Mouse (Mus musculus): ENCODE measurements around the gene Pecam1.
"Not testable (repeated sequence)": the region's sequence is repeated elsewhere in the genome, so short reads cannot be mapped to it uniquely, and the experiment has no call there.

Gene Pecam1

GRCm38 (mm10) chr11:106665328-106665727 lies 85.1 kb downstream of the Pecam1 start:
- peak; percentile 73 to 76 for DNase-seq

- DNase-seq: no peak
These were observed 85.7 kb downstream of the Pecam1 start for GRCm38 (mm10) chr11:106664691-106665090.

- no peak for DNase-seq
These were observed 86.6 kb downstream of the Pecam1 start for GRCm38 (mm10) chr11:106663838-106664237.

- no peak for DNase-seq
These were observed 87.6 kb downstream of the Pecam1 start for GRCm38 (mm10) chr11:106662634-106663407.

DNA sequence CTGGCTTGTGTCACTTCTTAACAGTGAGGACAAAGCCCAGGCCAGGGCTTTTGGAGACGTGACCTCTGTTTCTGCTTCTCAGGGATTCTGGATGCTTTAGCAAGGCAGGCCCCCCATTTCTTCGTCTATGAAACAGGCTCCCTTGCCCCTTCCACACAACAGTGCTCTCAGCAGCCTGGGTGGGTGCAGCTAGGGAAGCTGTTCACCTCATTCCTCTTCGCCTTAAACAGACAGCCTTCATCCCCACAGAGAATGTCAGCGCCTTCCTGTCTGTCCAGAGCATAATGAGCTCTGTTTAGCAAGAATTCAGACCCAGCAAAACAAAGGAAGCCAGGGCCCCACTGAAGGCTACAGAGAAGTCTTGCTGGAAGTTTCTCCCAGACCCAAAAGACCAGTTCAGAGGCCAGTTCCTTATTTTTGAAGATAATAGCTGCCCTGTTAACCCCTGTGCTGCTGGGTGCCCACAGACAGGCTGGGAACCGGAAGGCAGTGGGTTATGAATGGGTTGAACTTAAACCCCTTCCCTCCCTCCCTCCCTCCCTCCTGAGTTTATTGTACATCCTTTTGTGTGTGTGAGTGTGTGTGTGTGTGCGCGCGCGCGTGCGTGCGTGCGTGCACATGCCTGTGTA lies 89.9 kb downstream of the Pecam1 start:
- DNase-seq: peak; percentile 68 to 77

GRCm38 (mm10) chr11:106659598-106660295 lies 90.7 kb downstream of the Pecam1 start:
- no peak for DNase-seq

DNA sequence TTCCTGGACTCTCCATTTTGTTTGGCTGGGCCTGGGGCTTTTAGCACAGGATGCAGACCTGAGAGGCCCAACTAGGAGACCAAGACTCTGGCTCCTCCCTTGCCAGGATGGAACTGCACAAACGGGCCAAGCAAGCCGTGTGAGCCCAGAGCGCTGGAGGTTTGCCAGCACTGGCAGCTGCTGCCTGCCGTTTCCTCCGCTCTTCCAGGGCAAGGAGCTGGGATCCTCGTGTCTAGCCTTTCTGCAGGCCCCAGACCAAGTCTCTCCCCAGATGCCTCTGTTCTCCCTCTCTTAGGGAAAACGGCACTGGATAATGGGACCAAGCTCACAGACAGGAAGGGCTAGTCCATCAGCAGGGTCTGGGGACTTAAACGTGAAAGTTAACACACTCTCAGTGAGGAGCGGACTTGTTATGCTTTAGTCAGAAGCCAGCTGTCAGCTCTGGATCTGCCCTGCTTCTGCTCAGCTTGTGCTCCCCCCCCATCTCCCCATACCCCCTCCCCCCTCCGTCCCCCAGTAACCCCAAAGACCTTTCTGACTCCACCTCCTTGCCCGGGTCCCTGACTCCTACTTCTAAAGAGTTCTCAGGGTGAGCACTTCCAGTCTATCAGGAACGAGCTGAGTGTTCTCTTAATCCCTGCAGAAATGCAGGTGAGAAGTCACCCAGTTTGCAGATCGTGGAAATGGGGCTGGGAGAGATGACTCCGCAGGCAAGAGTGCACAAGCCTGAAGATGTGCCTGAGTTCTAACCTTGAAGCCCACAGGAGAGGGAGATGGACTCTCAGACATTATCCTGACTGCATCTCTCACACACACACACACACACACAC lies 92.2 kb downstream of the Pecam1 start:
- no peak for DNase-seq

- DNase-seq: not testable (repeated sequence)
These were observed 93.4 kb downstream of the Pecam1 start for GRCm38 (mm10) chr11:106656896-106657498.

DNA sequence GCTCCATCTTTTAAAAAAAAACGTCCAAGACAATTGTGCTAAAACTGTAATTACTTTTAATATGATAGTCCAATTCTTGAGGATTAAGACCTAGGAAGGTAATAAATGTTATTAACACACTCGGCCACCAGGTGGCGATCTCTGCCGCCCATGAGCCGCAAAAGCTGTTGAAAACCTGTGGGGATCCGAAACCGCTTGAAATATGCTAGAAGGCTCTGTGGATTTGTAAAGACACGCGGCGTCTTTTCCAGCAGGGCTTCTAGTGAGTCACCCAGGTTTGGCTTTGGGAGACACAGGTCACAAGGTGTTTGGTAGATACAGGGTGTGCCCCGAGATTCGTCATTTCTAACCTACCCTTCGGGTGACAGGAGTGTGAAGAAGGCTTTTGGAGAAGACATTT lies 102.1 kb downstream of the Pecam1 start:
- peak; percentile 90 to 91 for DNase-seq

DNA sequence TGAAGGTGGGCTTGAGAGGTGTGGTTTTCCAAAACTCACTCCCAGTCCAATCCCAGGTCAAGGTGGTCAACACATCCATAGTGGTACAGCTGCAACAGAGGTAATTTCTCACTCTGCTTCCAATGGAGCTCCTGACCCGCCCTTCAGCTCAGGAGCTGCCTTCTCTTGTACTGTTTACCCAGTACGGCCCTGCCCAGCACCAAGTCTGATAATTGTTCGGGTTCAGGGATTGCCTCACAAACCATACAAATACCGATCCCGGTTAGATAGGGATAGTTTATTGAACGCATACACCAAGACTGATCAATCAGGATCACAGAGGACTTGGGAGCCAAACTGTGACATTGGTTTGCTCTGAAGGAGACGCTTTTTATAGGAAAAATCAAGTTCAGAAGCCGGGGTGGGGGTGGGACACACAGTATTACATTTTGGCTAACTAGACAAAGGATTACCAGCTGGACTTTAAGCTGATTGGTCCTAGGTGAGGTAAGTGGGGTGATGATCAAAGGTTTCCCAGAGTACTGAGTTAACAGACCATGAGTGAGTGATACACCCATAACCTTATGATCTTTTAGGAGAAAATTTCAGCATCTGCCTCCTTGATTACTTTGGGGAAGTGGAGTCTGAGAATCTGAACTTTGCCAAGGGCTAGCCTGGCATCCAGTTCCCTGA lies 107.3 kb downstream of the Pecam1 start:
- DNase-seq: no peak

GRCm38 (mm10) chr11:106641580-106641979 lies 108.8 kb downstream of the Pecam1 start:
- DNase-seq: no peak

DNA sequence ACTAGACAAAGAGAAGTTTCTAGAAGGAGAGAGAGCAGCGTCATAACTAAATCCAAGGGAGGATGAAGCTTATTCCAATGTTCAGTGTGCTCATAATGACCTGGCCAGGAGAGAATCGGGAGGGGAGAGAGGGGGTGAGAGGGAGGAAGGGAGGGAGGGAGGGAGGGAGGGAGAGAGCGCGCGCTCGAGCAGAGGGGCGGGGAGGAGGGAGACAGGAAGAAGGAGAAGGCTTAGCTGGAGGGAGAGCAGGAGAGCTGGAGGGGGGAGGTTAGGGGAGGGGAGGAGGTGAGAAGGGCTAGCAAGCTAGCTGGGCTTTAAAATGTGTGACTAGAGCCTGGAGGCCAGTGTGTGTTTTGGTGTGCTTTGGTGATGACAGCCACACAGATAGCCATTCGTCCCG lies 110.4 kb downstream of the Pecam1 start:
- DNase-seq: no peak

GRCm38 (mm10) chr11:106639356-106639692 lies 111.1 kb downstream of the Pecam1 start:
- DNase-seq: no peak

GRCm38 (mm10) chr11:106638551-106639355 lies 111.7 kb downstream of the Pecam1 start:
- no peak for DNase-seq

- no peak for DNase-seq
These were observed 112.7 kb downstream of the Pecam1 start for GRCm38 (mm10) chr11:106637754-106638153.

DNA sequence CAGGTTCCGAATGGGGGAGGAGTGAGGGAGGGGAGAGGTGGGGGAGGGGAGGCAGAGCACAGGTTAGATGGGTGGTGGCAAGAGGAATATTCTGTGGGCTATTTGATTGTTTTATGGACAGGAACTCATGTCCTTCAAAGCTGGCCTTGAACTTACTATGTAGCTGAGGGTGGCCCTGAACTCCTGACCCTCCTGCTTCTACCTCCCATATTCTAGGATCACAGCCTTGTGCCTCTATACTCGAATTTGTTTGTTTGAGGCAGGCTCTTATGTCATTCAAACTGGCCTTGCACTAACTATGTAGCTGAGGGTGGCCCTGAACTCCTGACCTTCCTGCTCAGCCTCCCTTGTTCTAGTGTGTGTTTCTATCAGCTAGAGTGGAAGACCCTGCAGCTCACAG lies 114.5 kb downstream of the Pecam1 start:
- no peak for DNase-seq

DNA sequence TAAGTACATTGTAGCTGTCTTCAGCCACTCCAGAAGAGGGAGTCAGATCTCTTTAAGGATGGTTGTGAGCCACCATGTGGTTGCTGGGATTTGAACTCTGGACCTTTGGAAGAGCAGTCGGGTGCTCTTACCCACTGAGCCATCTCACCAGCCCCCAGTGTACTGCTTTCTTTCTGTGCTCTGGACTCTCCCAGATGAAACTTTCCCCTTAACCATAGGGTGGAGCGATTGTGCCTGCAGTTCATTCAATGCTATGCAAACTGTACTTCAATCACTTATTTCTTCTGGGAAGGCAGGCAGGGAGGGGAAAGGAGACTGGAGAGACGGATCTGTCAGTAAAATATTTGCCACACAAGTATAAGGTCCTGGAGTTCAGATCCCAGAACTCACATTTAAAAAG lies 116.3 kb downstream of the Pecam1 start:
- DNase-seq: not testable (repeated sequence)

GRCm38 (mm10) chr11:106633456-106633855 lies 117.0 kb downstream of the Pecam1 start:
- DNase-seq: no peak

- peak; percentile 80 to 82 for DNase-seq
These were observed 122.7 kb downstream of the Pecam1 start for GRCm38 (mm10) chr11:106627692-106628091.

GRCm38 (mm10) chr11:106625577-106625976 lies 124.9 kb downstream of the Pecam1 start:
- DNase-seq: no peak

DNA sequence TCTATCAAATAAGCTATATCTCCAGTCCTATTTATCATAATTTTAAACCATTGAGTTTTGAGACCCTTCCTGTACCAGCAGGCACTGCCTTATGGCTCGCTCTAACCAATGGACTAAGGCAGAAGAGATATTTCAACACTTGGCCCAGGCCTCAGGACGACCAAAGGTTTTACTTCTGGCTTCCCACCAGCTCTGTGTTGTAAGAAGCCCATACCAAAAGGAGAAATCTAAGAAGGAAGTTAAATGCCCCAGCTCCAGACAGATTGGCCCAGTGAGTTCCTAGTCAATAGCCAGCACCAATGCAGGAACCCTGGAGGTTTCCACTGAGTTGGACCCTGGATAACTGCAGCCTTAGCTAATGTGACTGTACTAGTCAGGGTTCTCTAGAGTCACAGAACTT lies 126.8 kb downstream of the Pecam1 start:
- no peak for DNase-seq
